Mouse (Mus musculus) midbrain, postnatal 0 days (tissue): ENCODE results near the gene Dmtf1. TPM values are rescaled to one million over a fixed set of nuclear protein-coding genes. Genes with fewer than 3 reads are reported as not detected.

Source experiments
- ATAC-seq: fragments of 200-750 bp; cut with Nextera tagmentation; 2 replicates; pipeline ENCODE4 v1.8.0; 2017; ENCODE audit warnings: moderate number of reproducible peaks, mild to moderate bottlenecking, moderate TSS enrichment, moderate library complexity; ENCODE audit not compliant: low FRiP score
- DNase-seq: peaks from one replicate; pipeline ENCODE4 v3.0.0-alpha.2; 2015; ENCODE audit warnings: low spot score
- H3K27ac ChIP-seq: fragments of 300-500 bp; sonication (generic); 2 replicates; pipeline ENCODE4 v1.5.1; 2014; ENCODE audit warnings: low read depth, mild to moderate bottlenecking, low read length, mixed read lengths
- H3K27me3 ChIP-seq: fragments of 300-500 bp; sonication (generic); 2 replicates; pipeline ENCODE4 v1.6.1; 2014; ENCODE audit warnings: low read length, control low read depth, mixed read lengths; ENCODE audit not compliant: insufficient read depth
- H3K36me3 ChIP-seq: fragments of 300-500 bp; sonication (generic); 2 replicates; pipeline ENCODE4 v1.6.1; 2014; ENCODE audit warnings: low read length, control low read depth, mixed read lengths; ENCODE audit not compliant: insufficient read depth
- H3K4me1 ChIP-seq: fragments of 300-500 bp; sonication (generic); 2 replicates; pipeline ENCODE4 v1.6.1; 2014; ENCODE audit warnings: mild to moderate bottlenecking, control low read depth, antibody characterized with exemption, low read length, mixed read lengths; ENCODE audit not compliant: insufficient read depth
- H3K4me2 ChIP-seq: fragments of 300-500 bp; sonication (generic); 2 replicates; pipeline ENCODE4 v1.6.1; 2014; ENCODE audit warnings: low read depth, mild to moderate bottlenecking, low read length, mixed read lengths; ENCODE audit not compliant: poor library complexity, severe bottlenecking
- H3K4me3 ChIP-seq: fragments of 300-500 bp; sonication (generic); 2 replicates; pipeline ENCODE4 v1.5.1; 2014; ENCODE audit warnings: low read depth, mild to moderate bottlenecking, low read length, moderate library complexity
- H3K9ac ChIP-seq: fragments of 300-500 bp; sonication (generic); replicated peaks from 2 replicates; pipeline ENCODE4 v1.6.1; 2014; ENCODE audit warnings: mild to moderate bottlenecking, low read length, moderate library complexity, mixed read lengths; ENCODE audit not compliant: poor library complexity, severe bottlenecking
- H3K9me3 ChIP-seq: fragments of 300-500 bp; sonication (generic); 2 replicates; pipeline ENCODE4 v1.6.1; 2016; ENCODE audit warnings: low read length, control low read depth
- CTCF ChIP-seq: IDR thresholded peaks from 2 replicates; pipeline ENCODE4 v1.5.1; 2016; ENCODE audit warnings: antibody characterized with exemption, mild to moderate bottlenecking
- WGBS: fragments of 180-500 bp; shearing (Covaris S2); extraction: QIAGEN DNeasy Blood & Tissue Kit; methylation state at CpG from one replicate; pipeline ENCODE4 v1.1.7; 2014; 5-methylcytosine and 5-hydroxymethylcytosine counted together
- polyA plus RNA-seq: library from polyadenylated mRNA; unstranded; fragments of >200 nt; fragmentation: Nextera tagmentation; extraction: Ambion mirVana; gene quantifications from 2 replicates; pipeline ENCODE4 v1.2.1, GENCODE M21; 2015
- total RNA-seq: library from RNA; depleted of rRNA; stranded (reverse); fragments of >200 nt; gene quantifications from 2 replicates; pipeline ENCODE4 v1.2.3, GENCODE M21; 2014

The Dmtf1 gene
- total and polyA plus RNA-seq, 2 experiments from 2014 or later = 29.7 to 38.7 TPM

DNA sequence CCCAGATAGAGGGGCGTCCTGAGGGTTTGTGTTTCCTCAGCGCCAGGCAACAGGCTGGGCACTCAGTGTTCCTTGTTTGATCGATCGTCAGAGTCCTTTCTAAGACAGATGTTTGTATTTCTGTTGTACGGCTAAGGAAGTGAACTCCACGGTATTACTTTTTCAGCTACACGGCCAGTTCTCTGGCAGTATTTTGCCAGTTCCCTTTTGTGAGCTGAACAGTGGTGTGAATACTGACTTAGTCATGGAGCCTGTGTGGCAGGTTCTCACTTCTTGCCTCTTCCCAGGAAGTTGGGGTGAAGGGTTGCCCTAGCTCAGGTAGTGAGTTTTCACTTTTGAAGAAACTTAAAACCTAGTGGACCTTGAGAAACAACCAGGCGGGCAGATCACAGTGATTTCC lies 57.6 kb downstream of the Dmtf1 start:
- Histone ChIP-seq H3K9me3 (no peaks in the 10 kb centered on the region), H3K27me3 (no peaks in the 10 kb centered on the region), H3K27ac (no peak overlapping the region), H3K4me3 (no peak overlapping the region), H3K9ac (no peak overlapping the region), H3K4me2 (no peak overlapping the region), H3K4me1 (no peaks in the 10 kb centered on the region), H3K36me3 (no peaks in the 10 kb centered on the region)
- 88% methylated on average over 8 of the region's 8 CpGs for WGBS
- ATAC-seq (no peak), DNase-seq (no peak)
- TF ChIP-seq CTCF = no peak

DNA sequence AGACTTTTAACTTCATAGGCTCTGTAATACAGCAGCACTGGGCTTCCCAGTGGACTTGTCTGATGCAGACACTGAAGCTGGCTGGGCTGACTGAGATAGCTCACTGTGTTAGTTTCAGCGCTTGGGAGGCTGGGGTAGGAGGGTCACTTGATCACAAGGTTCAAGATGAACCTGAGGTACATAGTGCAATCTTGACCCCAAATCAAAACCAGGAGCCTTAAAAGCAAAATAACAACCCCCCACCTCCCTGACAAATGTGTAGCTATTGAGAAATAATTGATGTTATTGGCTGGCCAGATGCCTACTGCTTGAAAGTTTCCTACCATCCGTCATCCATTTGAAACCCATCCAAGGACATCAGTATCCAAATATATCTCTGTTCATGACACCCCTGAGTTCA lies 58.9 kb downstream of the Dmtf1 start:
- no peak overlapping the region for H3K9ac ChIP-seq
- no peaks in the 10 kb centered on the region for H3K4me1 ChIP-seq
- H3K27me3 ChIP-seq = no peaks in the 10 kb centered on the region
- TF ChIP-seq CTCF = no peak
- ATAC-seq = no peak
- no peak overlapping the region for H3K4me3 ChIP-seq
- WGBS = 100% methylated on average over 2 of the region's 2 CpGs
- H3K27ac ChIP-seq = no peak overlapping the region
- H3K4me2 ChIP-seq = no peak overlapping the region
- DNase-seq = no peak
- no peaks in the 10 kb centered on the region for H3K9me3 ChIP-seq
- H3K36me3 ChIP-seq = no peaks in the 10 kb centered on the region

DNA sequence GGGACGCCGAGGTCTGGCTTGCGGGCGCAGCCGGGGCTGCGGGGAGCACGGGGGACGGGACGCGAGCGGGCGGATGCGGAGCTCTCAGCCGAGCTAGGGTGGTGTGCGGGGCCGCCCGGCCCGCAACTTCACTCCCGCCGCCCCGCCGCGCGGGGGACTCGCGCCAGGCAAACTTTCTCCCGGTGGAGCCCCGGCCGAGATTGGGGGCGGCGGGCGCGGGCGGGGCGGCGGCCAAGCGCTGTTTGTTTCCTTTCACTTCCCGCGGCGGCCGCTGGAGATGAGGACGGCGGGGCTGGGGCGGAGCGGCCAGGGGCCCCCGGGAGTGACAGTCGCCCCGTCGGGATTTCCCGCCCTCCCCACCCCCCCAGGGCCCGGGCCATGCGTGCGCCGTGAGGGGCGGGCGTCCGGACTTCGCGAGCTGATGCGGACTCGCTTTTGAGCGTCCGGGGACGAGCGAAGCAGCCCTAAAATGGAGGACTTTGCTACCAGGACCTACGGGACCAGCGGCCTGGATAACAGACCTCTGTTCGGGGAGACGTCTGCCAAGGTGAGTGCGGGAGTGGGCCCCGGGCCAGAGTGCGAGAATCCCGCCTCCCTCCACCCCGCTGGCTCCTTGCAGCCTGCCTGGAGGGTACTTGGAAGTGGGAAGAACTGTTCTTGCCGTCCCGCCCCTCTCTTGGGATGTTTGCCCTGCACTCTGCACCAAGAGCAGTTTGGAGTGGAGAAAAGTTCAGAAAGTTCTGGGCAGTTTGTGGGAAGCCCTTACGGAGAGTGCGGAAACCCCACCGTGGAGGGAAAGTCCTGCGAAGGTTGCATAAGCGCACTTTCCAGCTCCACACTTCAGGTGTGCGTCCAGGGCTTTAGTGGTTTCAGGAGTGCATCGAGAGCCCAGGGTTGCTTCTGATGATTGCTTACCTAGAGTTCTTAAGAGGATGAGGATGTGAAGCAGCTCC lies 60.5 kb downstream of the Dmtf1 start:
- Histone ChIP-seq H3K4me3 (peak overlapping the region; percentile 92), H3K9ac (peak overlapping the region; percentile 62), H3K4me2 (peak overlapping the region; percentile 89), H3K9me3 (no peaks in the 10 kb centered on the region), H3K27ac (no peak overlapping the region; the same call in 1 of the 2 replicates), H3K4me1 (no peaks in the 10 kb centered on the region), H3K27me3 (no peaks in the 10 kb centered on the region), H3K36me3 (no peaks in the 10 kb centered on the region)
- DNase-seq (peak; percentile 13), ATAC-seq (peak; percentile 77)
- 2% methylated on average over 43 of the region's 83 CpGs for WGBS
- TF ChIP-seq CTCF = no peak

GRCm38 (mm10) chr5:9100207-9100848 lies 61.2 kb downstream of the Dmtf1 start, which contains the start of gene Tmem243:
Gene Tmem243 (plus strand): TSS chr5:9100668.
- ATAC-seq = peak; percentile 95
- Histone ChIP-seq H3K4me2 (peak within 1 kb of the TSS; percentile 89), H3K36me3 (no peaks in the 10 kb centered on the region), H3K9ac (peak within 1 kb of the TSS; percentile 62), H3K27me3 (no peaks in the 10 kb centered on the region), H3K4me1 (no peaks in the 10 kb centered on the region), H3K4me3 (peak within 1 kb of the TSS; percentile 92), H3K9me3 (no peaks in the 10 kb centered on the region), H3K27ac (no peak within 1 kb of the TSS; the same call in 1 of the 2 replicates)
- WGBS = under 1% methylated on average over 59 of the region's 59 CpGs
- TF ChIP-seq CTCF = no peak; the same call in 1 of the 2 replicates
- DNase-seq = peak; percentile 89

- Histone ChIP-seq H3K27me3 (no peaks in the 10 kb centered on the region), H3K4me2 (no peak overlapping the region), H3K36me3 (no peaks in the 10 kb centered on the region), H3K4me1 (no peaks in the 10 kb centered on the region), H3K27ac (no peak overlapping the region), H3K9ac (no peak overlapping the region), H3K4me3 (no peak overlapping the region), H3K9me3 (no peaks in the 10 kb centered on the region)
- TF ChIP-seq CTCF = no peak
- ATAC-seq = no peak
- 78% methylated on average over 4 of the region's 4 CpGs for WGBS
- no peak for DNase-seq
These were observed 68.1 kb downstream of the Dmtf1 start for GRCm38 (mm10) chr5:9093490-9093889.

- Histone ChIP-seq H3K9me3 (no peaks in the 10 kb centered on the region), H3K36me3 (no peaks in the 10 kb centered on the region), H3K9ac (no peak overlapping the region), H3K27ac (no peak overlapping the region), H3K27me3 (no peaks in the 10 kb centered on the region), H3K4me1 (no peaks in the 10 kb centered on the region), H3K4me2 (no peak overlapping the region), H3K4me3 (no peak overlapping the region)
- ATAC-seq (no peak), DNase-seq (no peak)
- TF ChIP-seq CTCF = no peak
- 94% methylated on average over 1 of the region's 1 CpGs for WGBS
These were observed 68.9 kb downstream of the Dmtf1 start for GRCm38 (mm10) chr5:9092716-9093115.
